Mouse (Mus musculus) inflammation-experienced regulatory T-cells, adult 6 months (primary cell): ENCODE measurements around the gene Ankrd33. TPM values are rescaled to one million over a fixed set of nuclear protein-coding genes. Genes with fewer than 3 reads are reported as not detected.

ENCODE experiments used
- ATAC-seq: one replicate; pipeline ENCODE4 v1.8.0; 2017
- polyA plus RNA-seq, 3 experiments: library from polyadenylated mRNA; unstranded; fragments of 100-300 nt; shearing (Covaris generic); gene quantifications; one replicate each; pipeline ENCODE4 v1.2.1; 2017

The Ankrd33 gene
- polyA plus RNA-seq, 3 experiments from 2014 or later = not detected

- ATAC-seq = no peak
Measured at GRCm38 (mm10) chr15:101147115-101147909, 31.8 kb downstream of the Ankrd33 start.

GRCm38 (mm10) chr15:101147910-101148273 lies 32.3 kb downstream of the Ankrd33 start:
- ATAC-seq = no peak

GRCm38 (mm10) chr15:101148604-101149003 lies 33.0 kb downstream of the Ankrd33 start:
- ATAC-seq = no peak

GRCm38 (mm10) chr15:101151409-101152261 lies 36.1 kb downstream of the Ankrd33 start:
- ATAC-seq = no peak

GRCm38 (mm10) chr15:101154700-101155616 lies 39.4 kb downstream of the Ankrd33 start:
- ATAC-seq = no peak

GRCm38 (mm10) chr15:101160128-101160527 lies 44.6 kb downstream of the Ankrd33 start:
- ATAC-seq = no peak

GRCm38 (mm10) chr15:101160591-101160990 lies 45.0 kb downstream of the Ankrd33 start:
- no peak for ATAC-seq

- ATAC-seq = no peak
Measured at GRCm38 (mm10) chr15:101161534-101161933, 46.0 kb downstream of the Ankrd33 start.

- no peak for ATAC-seq
Measured at GRCm38 (mm10) chr15:101163056-101163458, 47.5 kb downstream of the Ankrd33 start.

- ATAC-seq = no peak
Measured at GRCm38 (mm10) chr15:101163854-101164253, 48.3 kb downstream of the Ankrd33 start.

- no peak for ATAC-seq
Measured at GRCm38 (mm10) chr15:101164291-101164690, 48.7 kb downstream of the Ankrd33 start.

GRCm38 (mm10) chr15:101165658-101166437 lies 50.3 kb downstream of the Ankrd33 start:
- no peak for ATAC-seq

GRCm38 (mm10) chr15:101167553-101167952 lies 52.0 kb downstream of the Ankrd33 start:
- no peak for ATAC-seq

Other genes with a start within 250 kb of the Ankrd33 start
- gene Scn8a, start 245.9 kb upstream of the Ankrd33 start, polyA plus RNA-seq = 1 to 10 TPM in 1 of 3 experiments, under 1 TPM in 2; 0.14 to 1.1 (median 0.78) TPM
- gene Gm47841, start 68.4 kb upstream of the Ankrd33 start, polyA plus RNA-seq = not detected
- not detected for gene Fignl2, start 37.2 kb upstream of the Ankrd33 start, polyA plus RNA-seq
- gene Acvrl1, start 12.8 kb downstream of the Ankrd33 start, polyA plus RNA-seq = 1 to 10 TPM in 1 of 3 experiments, under 1 TPM in 1, not detected in 1; 0.86 to 1.9 TPM
- 1 to 10 TPM in 2 of 3 experiments, under 1 TPM in 1; 0.53 to 4.0 (median 3.6) TPM for gene Acvr1b, start 58.3 kb downstream of the Ankrd33 start, polyA plus RNA-seq
- gene Grasp, start 108.4 kb downstream of the Ankrd33 start, polyA plus RNA-seq = under 1 TPM; 0.18 to 0.50 (median 0.28) TPM
- 10 to 100 TPM; 46.4 to 73.4 (median 68.3) TPM for gene Nr4a1, start 138.5 kb downstream of the Ankrd33 start, polyA plus RNA-seq
- 10 to 100 TPM; 39.9 to 53.6 (median 47.8) TPM for gene Atg101, start 168.5 kb downstream of the Ankrd33 start, polyA plus RNA-seq
- under 1 TPM in 1 of 3 experiments, not detected in 2; 0.70 TPM for gene 6030408B16Rik, start 177.5 kb downstream of the Ankrd33 start, polyA plus RNA-seq